Mouse (Mus musculus) lung, embryonic 15.5 days (tissue): ENCODE results near the gene Gtf2h1. TPM values are rescaled to one million over a fixed set of nuclear protein-coding genes. Genes with fewer than 3 reads are reported as not detected.

Source experiments
- ATAC-seq: fragments of 200-750 bp; cut with Nextera tagmentation; 2 replicates; pipeline ENCODE4 v1.8.0; 2017; ENCODE audit warnings: moderate number of reproducible peaks, borderline replicate concordance; ENCODE audit not compliant: low FRiP score, low TSS enrichment; ENCODE audit errors: extremely low read depth
- H3K27ac ChIP-seq: fragments of 300-500 bp; sonication (generic); 2 replicates; pipeline ENCODE4 v1.5.1; 2015; ENCODE audit warnings: moderate library complexity, mild to moderate bottlenecking, inconsistent platforms
- H3K27me3 ChIP-seq: fragments of 300-500 bp; sonication (generic); 2 replicates; pipeline ENCODE4 v1.6.1; 2015; ENCODE audit warnings: inconsistent platforms
- H3K36me3 ChIP-seq: fragments of 300-500 bp; sonication (generic); 2 replicates; pipeline ENCODE4 v1.6.1; 2015; ENCODE audit warnings: inconsistent platforms
- H3K4me1 ChIP-seq: fragments of 300-500 bp; sonication (generic); 2 replicates; pipeline ENCODE4 v1.6.1; 2015; ENCODE audit warnings: inconsistent platforms
- H3K4me2 ChIP-seq: fragments of 300-500 bp; sonication (generic); 2 replicates; pipeline ENCODE4 v1.6.1; 2015; ENCODE audit warnings: inconsistent platforms, mild to moderate bottlenecking, moderate library complexity
- H3K4me3 ChIP-seq: fragments of 300-500 bp; sonication (generic); 2 replicates; pipeline ENCODE4 v1.5.1; 2015; ENCODE audit warnings: mild to moderate bottlenecking, inconsistent platforms
- H3K9ac ChIP-seq: fragments of 300-500 bp; sonication (generic); 2 replicates; pipeline ENCODE4 v1.6.1; 2015; ENCODE audit warnings: inconsistent platforms
- H3K9me3 ChIP-seq: fragments of 300-500 bp; sonication (generic); 2 replicates; pipeline ENCODE4 v1.6.1; 2016; ENCODE audit warnings: inconsistent platforms
- WGBS: fragments of 180-500 bp; shearing (Covaris S2); methylation state at CpG from one replicate; pipeline ENCODE4 v1.1.7; 2015; 5-methylcytosine and 5-hydroxymethylcytosine counted together
- polyA plus RNA-seq: library from polyadenylated mRNA; unstranded; fragments of >200 nt; fragmentation: Nextera tagmentation; extraction: Ambion mirVana; gene quantifications from 2 replicates; pipeline ENCODE4 v1.2.1, GENCODE M21; 2015

Gtf2h1 gene
- polyA plus RNA-seq, 1 experiment from 2014 or later, result 43.8 TPM

DNA sequence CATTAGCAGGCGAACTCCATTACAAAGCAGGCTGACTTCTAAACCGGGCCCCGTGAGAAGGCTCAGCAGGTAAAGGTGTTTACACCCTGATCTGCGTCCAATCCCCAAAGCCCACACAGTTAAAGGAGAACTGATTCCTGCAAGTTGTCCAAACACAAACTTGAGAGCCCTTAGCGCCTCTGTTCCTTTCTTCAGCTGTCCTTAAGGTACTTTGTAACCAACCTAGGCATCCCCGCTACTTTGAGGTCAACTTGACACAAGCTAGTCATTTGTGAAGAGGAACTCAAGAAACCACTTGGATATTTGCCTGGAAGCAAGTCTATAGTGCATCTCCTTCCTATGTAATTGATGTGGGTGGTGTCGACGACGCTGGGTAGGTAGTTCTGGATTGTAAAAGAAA lies 61.5 kb downstream of the Gtf2h1 start:
- H3K4me3 ChIP-seq, result no peak overlapping the region
- H3K9ac ChIP-seq, result no peak overlapping the region
- no peaks in the 10 kb centered on the region for H3K9me3 ChIP-seq
- ATAC-seq, result no peak
- no peaks in the 10 kb centered on the region for H3K4me1 ChIP-seq
- no peaks in the 10 kb centered on the region for H3K27me3 ChIP-seq
- peaks cover 40% of the 10 kb centered on the region for H3K36me3 ChIP-seq
- H3K27ac ChIP-seq, result no peak overlapping the region
- no peak overlapping the region for H3K4me2 ChIP-seq
- WGBS, result 62% methylated on average over 9 of the region's 9 CpGs

DNA sequence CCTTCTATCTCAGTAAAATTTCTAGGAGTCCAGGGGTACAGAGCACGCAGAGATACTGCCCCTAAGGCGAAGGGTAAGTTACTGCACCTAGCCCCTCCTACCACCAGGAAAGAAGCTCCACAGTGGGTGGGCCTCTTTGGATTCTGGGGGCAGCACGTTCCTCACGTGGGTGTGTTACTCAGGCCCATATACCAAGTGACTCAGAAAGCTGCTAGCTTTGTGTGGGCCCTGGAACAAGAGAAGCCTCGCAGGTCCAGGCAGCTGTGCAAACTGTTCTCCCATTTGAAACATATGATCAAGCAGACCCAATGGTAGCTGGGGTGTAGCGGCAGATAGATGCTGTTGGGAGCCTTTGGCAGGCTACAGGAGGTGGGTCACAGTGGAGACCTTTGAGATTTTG lies 63.1 kb downstream of the Gtf2h1 start:
- 58% methylated on average over 6 of the region's 6 CpGs for WGBS

DNA sequence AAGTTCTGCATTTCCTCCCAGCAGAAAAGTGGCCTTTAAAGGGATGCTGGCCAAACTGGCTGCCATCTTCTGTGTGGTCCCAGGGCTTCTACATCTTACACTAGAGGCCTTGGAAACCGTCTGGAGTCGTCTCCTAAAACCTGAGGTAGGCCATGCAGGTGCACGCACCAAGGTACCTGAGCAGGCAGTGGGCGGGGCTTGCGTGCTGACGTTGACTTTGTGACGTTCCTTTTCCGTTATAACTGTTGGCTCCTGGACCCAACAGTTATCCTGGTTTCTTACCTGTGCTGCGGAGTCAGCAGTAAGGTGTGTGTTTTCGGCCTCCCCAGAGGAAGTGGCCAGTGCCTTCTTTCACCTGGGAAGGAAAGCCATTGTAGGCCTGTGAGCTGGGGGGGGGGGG lies 65.1 kb downstream of the Gtf2h1 start, which contains the start of gene Ldhc:
Gene Ldhc, plus strand, starts transcription at position 208 of the 400 bp plus-strand sequence.
- no peak within 1 kb of the TSS for H3K4me3 ChIP-seq
- no peaks in the 10 kb centered on the region for H3K4me1 ChIP-seq
- ATAC-seq, result no peak
- peaks cover 4% of the 10 kb centered on the region for H3K36me3 ChIP-seq
- no peak within 1 kb of the TSS for H3K9ac ChIP-seq
- no peaks in the 10 kb centered on the region for H3K27me3 ChIP-seq
- H3K4me2 ChIP-seq, result no peak within 1 kb of the TSS
- no peak within 1 kb of the TSS for H3K27ac ChIP-seq
- 35% methylated on average over 10 of the region's 10 CpGs for WGBS
- H3K9me3 ChIP-seq, result no peaks in the 10 kb centered on the region

More for the DNA sequence above, 63.1 kb downstream of the Gtf2h1 start:
- no peak for ATAC-seq
- H3K27ac ChIP-seq, result no peak overlapping the region
- no peak overlapping the region for H3K4me2 ChIP-seq
- no peaks in the 10 kb centered on the region for H3K9me3 ChIP-seq
- H3K9ac ChIP-seq, result no peak overlapping the region
- H3K27me3 ChIP-seq, result no peaks in the 10 kb centered on the region
- H3K36me3 ChIP-seq, result peaks cover 24% of the 10 kb centered on the region
- H3K4me1 ChIP-seq, result no peaks in the 10 kb centered on the region
- no peak overlapping the region for H3K4me3 ChIP-seq

DNA sequence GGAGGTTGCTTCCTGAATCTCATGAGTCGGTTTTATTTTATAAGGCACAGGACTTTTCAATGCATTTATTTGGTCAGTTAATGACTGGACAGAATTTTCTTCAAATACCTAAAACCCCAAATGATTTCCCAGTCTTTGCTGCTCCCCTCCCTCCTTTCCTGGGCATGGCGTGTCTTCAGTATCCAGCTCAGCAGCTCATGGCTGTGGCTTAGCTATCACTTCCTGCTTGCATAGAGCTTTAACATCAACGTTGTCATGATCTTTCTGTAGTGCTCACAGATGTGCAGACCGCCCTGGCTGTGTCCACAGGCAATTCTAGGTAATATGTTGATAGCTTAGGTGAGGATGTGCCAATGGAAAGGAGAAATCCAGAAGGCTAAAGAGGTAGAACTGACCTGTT lies 76.1 kb downstream of the Gtf2h1 start:
- no peak overlapping the region for H3K4me2 ChIP-seq
- no peaks in the 10 kb centered on the region for H3K4me1 ChIP-seq
- no peak overlapping the region for H3K27ac ChIP-seq
- no peaks in the 10 kb centered on the region for H3K9me3 ChIP-seq
- WGBS, result 66% methylated on average over 4 of the region's 4 CpGs
- no peak for ATAC-seq
- no peak overlapping the region for H3K4me3 ChIP-seq
- no peaks in the 10 kb centered on the region for H3K36me3 ChIP-seq
- H3K9ac ChIP-seq, result no peak overlapping the region
- H3K27me3 ChIP-seq, result no peaks in the 10 kb centered on the region

Other genes with a start within 250 kb of the Gtf2h1 start
- 13.3 and 14.4 TPM in 2 replicates for gene Sergef, start 156.3 kb upstream of the Gtf2h1 start, polyA plus RNA-seq
- gene Tph1, start 123.6 kb upstream of the Gtf2h1 start, polyA plus RNA-seq, result 0.39 and 0.55 TPM in 2 replicates
- 32.2 and 32.9 TPM in 2 replicates for gene Saal1, start 85.4 kb upstream of the Gtf2h1 start, polyA plus RNA-seq
- 0.16 and 0.40 TPM in 2 replicates for gene Saa3, start 80.4 kb upstream of the Gtf2h1 start, polyA plus RNA-seq
- gene Saa4, start 63.5 kb upstream of the Gtf2h1 start, polyA plus RNA-seq, result not detected in 2 replicates
- gene Saa1, start 53.1 kb upstream of the Gtf2h1 start, polyA plus RNA-seq, result 0.12 and 0.20 TPM in 2 replicates
- not detected in 2 replicates for gene Saa2, start 44.3 kb upstream of the Gtf2h1 start, polyA plus RNA-seq
- 19.3 and 21.3 TPM in 2 replicates for gene Hps5, start within 50 bp of the Gtf2h1 start, polyA plus RNA-seq
- gene Ldha, start 45.4 kb downstream of the Gtf2h1 start, polyA plus RNA-seq, result 1,840 and 1,954 TPM in 2 replicates
- 0.14 TPM in 1 of 2 replicates, not detected in the other for gene Ldhc, start 65.1 kb downstream of the Gtf2h1 start, polyA plus RNA-seq
- 157 and 163 TPM in 2 replicates for gene Tsg101, start 123.9 kb downstream of the Gtf2h1 start, polyA plus RNA-seq
- gene Uevld, start 162.4 kb downstream of the Gtf2h1 start, polyA plus RNA-seq, result 12.1 and 13.1 TPM in 2 replicates
- gene Gm9999, start 187.5 kb downstream of the Gtf2h1 start, polyA plus RNA-seq, result 0.62 TPM in 1 of 2 replicates, not detected in the other
- 22.8 and 23.3 TPM in 2 replicates for gene Spty2d1, start 212.3 kb downstream of the Gtf2h1 start, polyA plus RNA-seq